Mouse (Mus musculus): Measurements from ENCODE around the gene Spint2. TPM values are rescaled to one million over a fixed set of nuclear protein-coding genes. Genes with fewer than 3 reads are reported as not detected.

The Spint2 gene
- total and polyA plus RNA-seq, 3 experiments = 4.1 to 29.1 TPM; not detected in 1

DNA sequence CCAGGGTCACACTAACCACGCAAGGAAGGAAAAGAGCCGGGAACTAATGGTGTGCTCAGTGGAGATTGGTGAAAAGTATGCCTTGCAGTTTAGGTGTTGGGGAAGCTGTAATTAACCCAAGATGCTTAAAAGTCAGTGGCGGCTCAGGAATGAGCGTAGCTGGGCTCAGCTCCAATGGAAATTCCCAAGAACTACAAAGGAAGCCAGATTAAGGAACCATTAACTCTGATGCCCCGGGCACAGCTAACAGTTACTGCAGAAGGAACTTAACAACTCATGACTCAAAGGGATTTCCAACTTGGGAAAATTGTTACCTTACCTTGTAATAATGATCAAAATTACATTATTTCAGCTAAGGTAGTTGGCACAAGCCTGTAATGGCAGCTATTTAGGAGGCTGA lies 5.0 kb downstream of the Spint2 start:
- no peak overlapping the region for H3K4me2 ChIP-seq (ENCODE audit: insufficient read depth, low read depth, poor library complexity, severe bottlenecking)
- in situ Hi-C loops (cut with MboI; ENCODE audit: low pct_ligation_motif_present, low pct_unique_long_range_greater_than_20kb, low sequenced_read_pairs) = no loop called here
- no peaks in the 10 kb centered on the region; a peak in 1 of 4 replicates for H3K4me1 ChIP-seq (ENCODE audit: control insufficient read depth in 1 of 2, insufficient read depth in 2 of 2)
- no peak for DNase-seq (ENCODE audit: extremely low read depth)
- H3K9me3 ChIP-seq (replicated peaks; ENCODE audit: low read length) = no peaks in the 10 kb centered on the region
- no peaks in the 10 kb centered on the region for H3K79me2 ChIP-seq (replicated peaks; ENCODE audit: control insufficient read depth, extremely low read depth, insufficient read depth, poor library complexity, severe bottlenecking)
- TF ChIP-seq KAT2A (IDR thresholded peaks at IDR 0.05; ENCODE audit: insufficient replicate concordance, low read length) = no peak
- no peak for TF ChIP-seq POLR2AphosphoS2 (IDR thresholded peaks at IDR 0.05; ENCODE audit: low read depth, low read length)
- no peak for TF ChIP-seq UBTF (IDR thresholded peaks at IDR 0.05; ENCODE audit: low read depth, low read length)
- no peak for TF ChIP-seq BHLHE40 (IDR thresholded peaks at IDR 0.05; ENCODE audit: low read depth, low read length)
- no peak for TF ChIP-seq E2F4 (IDR thresholded peaks at IDR 0.05; ENCODE audit: insufficient replicate concordance, low read depth, low read length)
- H3K27me3 ChIP-seq (replicated peaks) = peaks cover 17% of the 10 kb centered on the region
- H3K36me3 ChIP-seq (replicated peaks in 1 of 2; ENCODE audit: control insufficient read depth in 1 of 2, insufficient read depth in 1 of 2, low read length in 1 of 2) = no peaks in the 10 kb centered on the region
- H3K9ac ChIP-seq (ENCODE audit: insufficient read depth, low read depth) = no peak overlapping the region
- dilution Hi-C loops (cut with MboI; ENCODE audit: extremely low pct_ligation_motif_present, extremely low pct_unique_long_range_greater_than_20kb, low sequenced_read_pairs) = no loop called here
- H3K27ac ChIP-seq (ENCODE audit: insufficient read depth, low read depth) = no peak overlapping the region
- no peak overlapping the region for H3K4me3 ChIP-seq (replicated peaks in 1 of 3; ENCODE audit: low read depth in 2 of 3, low read length in 2 of 3, poor library complexity in 1 of 3)

DNA sequence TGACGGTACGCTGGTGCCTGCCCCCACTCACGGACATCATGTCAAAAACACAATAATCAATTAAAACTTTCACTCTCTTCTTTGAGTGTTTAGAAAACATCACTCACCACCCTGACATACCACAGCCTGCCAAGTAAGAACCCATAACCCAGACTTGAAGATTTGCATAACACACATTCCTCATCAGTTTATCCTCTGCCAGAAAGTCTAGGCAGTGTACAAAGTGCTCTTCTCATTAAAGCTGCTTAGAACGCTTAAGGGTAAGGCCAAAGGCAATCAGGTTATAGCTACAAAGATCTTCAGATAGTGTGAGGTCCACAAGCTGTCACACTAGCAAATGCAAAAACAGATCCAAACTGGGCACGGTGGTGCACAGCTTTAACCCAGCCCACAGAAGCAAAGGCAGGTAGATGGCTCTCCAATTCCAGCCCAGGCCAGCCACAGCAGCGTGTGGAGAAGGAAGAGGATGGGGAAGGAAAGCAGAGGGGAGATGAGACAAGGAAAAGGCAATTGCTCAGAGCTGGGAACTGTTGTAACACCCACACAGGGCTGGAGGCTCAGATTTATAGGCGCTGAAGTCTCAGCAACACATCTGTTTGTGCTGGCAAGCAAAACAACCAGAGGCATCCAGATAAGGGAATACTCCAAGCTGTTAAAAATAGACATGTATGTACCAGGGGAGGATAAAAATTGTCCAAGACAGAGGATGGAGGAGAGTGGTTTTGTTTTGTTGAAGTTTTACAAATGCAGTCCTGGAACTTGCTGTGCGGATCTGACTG lies 9.8 kb downstream of the Spint2 start:
- dilution Hi-C loops (cut with MboI; ENCODE audit: extremely low pct_ligation_motif_present, extremely low pct_unique_long_range_greater_than_20kb, low sequenced_read_pairs) (no loop called here), in situ Hi-C loops (cut with MboI; ENCODE audit: low pct_ligation_motif_present, low pct_unique_long_range_greater_than_20kb, low sequenced_read_pairs) (no loop called here)
- TF ChIP-seq CHD1 (IDR thresholded peaks at IDR 0.05; ENCODE audit: low read depth, low read length) (no peak), ZC3H11A (IDR thresholded peaks at IDR 0.05; ENCODE audit: low read depth, low read length) (no peak), MAX (IDR thresholded peaks at IDR 0.05; ENCODE audit: low read length) (no peak), RAD21 (IDR thresholded peaks at IDR 0.05; ENCODE audit: low read depth, low read length) (no peak), POLR2A (IDR thresholded peaks at IDR 0.05; ENCODE audit: low read depth, low read length) (no peak), IRF4 (IDR thresholded peaks at IDR 0.05; ENCODE audit: low read depth, low read length) (no peak), EP300 (IDR thresholded peaks at IDR 0.05; ENCODE audit: low read length) (no peak)
- no peaks in the 10 kb centered on the region for H3K79me2 ChIP-seq (replicated peaks; ENCODE audit: control insufficient read depth, extremely low read depth, insufficient read depth, poor library complexity, severe bottlenecking)
- H3K36me3 ChIP-seq (replicated peaks in 1 of 2; ENCODE audit: control insufficient read depth in 1 of 2, insufficient read depth in 1 of 2, low read length in 1 of 2) = no peaks in the 10 kb centered on the region
- H3K4me2 ChIP-seq (ENCODE audit: insufficient read depth, low read depth, poor library complexity, severe bottlenecking) = no peak overlapping the region
- DNase-seq (ENCODE audit: extremely low read depth) = no peak
- H3K9me3 ChIP-seq (replicated peaks; ENCODE audit: low read length) = no peaks in the 10 kb centered on the region
- H3K9ac ChIP-seq (ENCODE audit: insufficient read depth, low read depth) = no peak overlapping the region
- no peak overlapping the region for H3K27ac ChIP-seq (ENCODE audit: insufficient read depth, low read depth)
- H3K27me3 ChIP-seq (replicated peaks) = peaks cover 5% of the 10 kb centered on the region
- H3K4me3 ChIP-seq (replicated peaks in 1 of 3; ENCODE audit: low read depth in 2 of 3, low read length in 2 of 3, poor library complexity in 1 of 3) = no peak overlapping the region
- peaks cover 0 to 4% of the 10 kb centered on the region in 2 experiments; a peak in 2 of 4 replicates for H3K4me1 ChIP-seq (ENCODE audit: control insufficient read depth in 1 of 2, insufficient read depth in 2 of 2)

DNA sequence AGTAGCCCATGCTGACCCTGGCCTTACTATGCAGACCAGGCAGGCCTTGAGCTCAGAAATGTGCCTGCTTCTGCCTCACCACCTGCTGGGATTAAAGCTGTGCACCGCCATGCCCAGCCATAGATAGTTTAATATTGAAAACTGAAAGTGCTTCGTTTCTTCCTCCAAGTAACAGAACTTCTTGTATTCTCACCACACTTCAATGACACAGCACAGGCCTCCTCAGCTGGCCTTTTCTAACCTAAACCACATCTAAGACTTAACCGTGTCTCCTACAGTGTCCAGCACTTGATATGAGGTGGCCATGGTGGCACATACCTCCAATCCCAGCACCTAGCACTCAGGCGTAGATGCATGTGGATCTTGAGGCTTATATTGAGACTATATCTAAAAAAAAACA lies 11.3 kb downstream of the Spint2 start:
- in situ Hi-C loops (cut with MboI; ENCODE audit: low pct_ligation_motif_present, low pct_unique_long_range_greater_than_20kb, low sequenced_read_pairs) = no loop called here
- dilution Hi-C loops (cut with MboI; ENCODE audit: extremely low pct_ligation_motif_present, extremely low pct_unique_long_range_greater_than_20kb, low sequenced_read_pairs) = no loop called here
- Histone ChIP-seq H3K4me1 (ENCODE audit: control insufficient read depth in 1 of 2, insufficient read depth in 2 of 2) (peaks cover 0 to 17% of the 10 kb centered on the region in 2 experiments; a peak in 2 of 4 replicates), H3K27ac (ENCODE audit: insufficient read depth, low read depth) (no peak overlapping the region), H3K9ac (ENCODE audit: insufficient read depth, low read depth) (no peak overlapping the region), H3K4me3 (replicated peaks in 1 of 3; ENCODE audit: low read depth in 2 of 3, low read length in 2 of 3, poor library complexity in 1 of 3) (no peak overlapping the region), H3K9me3 (replicated peaks; ENCODE audit: low read length) (no peaks in the 10 kb centered on the region), H3K4me2 (ENCODE audit: insufficient read depth, low read depth, poor library complexity, severe bottlenecking) (no peak overlapping the region), H3K27me3 (replicated peaks) (peaks cover 2% of the 10 kb centered on the region), H3K79me2 (replicated peaks; ENCODE audit: control insufficient read depth, extremely low read depth, insufficient read depth, poor library complexity, severe bottlenecking) (no peaks in the 10 kb centered on the region), H3K36me3 (replicated peaks in 1 of 2; ENCODE audit: control insufficient read depth in 1 of 2, insufficient read depth in 1 of 2, low read length in 1 of 2) (no peaks in the 10 kb centered on the region)
- DNase-seq (ENCODE audit: extremely low read depth) = no peak
- TF ChIP-seq NRF1 (IDR thresholded peaks at IDR 0.05; ENCODE audit: low read depth, low read length) (no peak), ZC3H11A (IDR thresholded peaks at IDR 0.05; ENCODE audit: low read depth, low read length) (no peak), JUND (conservative IDR thresholded peaks at IDR 0.05; ENCODE audit: low read depth, low read length) (no peak), JUN (IDR thresholded peaks at IDR 0.05; ENCODE audit: insufficient read depth, low read depth, low read length) (no peak), TCF12 (IDR thresholded peaks at IDR 0.05; ENCODE audit: low read depth, low read length) (no peak), SIN3A (IDR thresholded peaks at IDR 0.05; ENCODE audit: low read length) (no peak), RAD21 (IDR thresholded peaks at IDR 0.05; ENCODE audit: low read depth, low read length) (no peak), MAX (IDR thresholded peaks at IDR 0.05; ENCODE audit: low read length) (no peak), MAZ (IDR thresholded peaks at IDR 0.05; ENCODE audit: low read depth, low read length) (no peak)
